Mouse (Mus musculus) embryonic facial prominence, embryonic 12.5 days (tissue): ENCODE measurements around the gene 1700042G07Rik. TPM values are rescaled to one million over a fixed set of nuclear protein-coding genes. Genes with fewer than 3 reads are reported as not detected.

ENCODE experiments used
- ATAC-seq: fragments of 200-750 bp; cut with Nextera tagmentation; 2 replicates; pipeline ENCODE4 v1.8.0; 2017; ENCODE audit not compliant: insufficient number of reproducible peaks, insufficient read depth, low FRiP score, low TSS enrichment
- H3K27ac ChIP-seq: fragments of 300-500 bp; sonication (generic); 2 replicates; pipeline ENCODE4 v1.5.1; 2016; ENCODE audit warnings: mild to moderate bottlenecking
- H3K27me3 ChIP-seq: fragments of 300-500 bp; sonication (generic); 2 replicates; pipeline ENCODE4 v1.6.1; 2016; ENCODE audit warnings: mild to moderate bottlenecking, moderate library complexity
- H3K36me3 ChIP-seq: fragments of 300-500 bp; sonication (generic); 2 replicates; pipeline ENCODE4 v1.6.1; 2016; ENCODE audit warnings: mild to moderate bottlenecking
- H3K4me1 ChIP-seq: fragments of 300-500 bp; sonication (generic); 2 replicates; pipeline ENCODE4 v1.6.1; 2016
- H3K4me2 ChIP-seq: fragments of 300-500 bp; sonication (generic); replicated peaks from 2 replicates; pipeline ENCODE4 v1.6.1; 2016; ENCODE audit warnings: mild to moderate bottlenecking, moderate library complexity
- H3K4me3 ChIP-seq: fragments of 300-500 bp; sonication (generic); 2 replicates; pipeline ENCODE4 v1.5.1; 2016; ENCODE audit warnings: mild to moderate bottlenecking
- H3K9ac ChIP-seq: fragments of 300-500 bp; sonication (generic); 2 replicates; pipeline ENCODE4 v1.6.1; 2016; ENCODE audit warnings: mild to moderate bottlenecking, moderate library complexity
- H3K9me3 ChIP-seq: fragments of 300-500 bp; sonication (generic); 2 replicates; pipeline ENCODE4 v1.6.1; 2016; ENCODE audit warnings: mild to moderate bottlenecking, moderate library complexity
- WGBS: fragments of 180-500 bp; shearing (Covaris S2); methylation state at CpG from one replicate; pipeline ENCODE4 v1.1.7; 2016; 5-methylcytosine and 5-hydroxymethylcytosine counted together
- polyA plus RNA-seq: library from polyadenylated mRNA; unstranded; fragments of >200 nt; fragmentation: Nextera tagmentation; extraction: Ambion mirVana; gene quantifications from 2 replicates; pipeline ENCODE4 v1.2.1, GENCODE M21; 2016

Gene 1700042G07Rik
- polyA plus RNA-seq: not detected in 2 replicates

DNA sequence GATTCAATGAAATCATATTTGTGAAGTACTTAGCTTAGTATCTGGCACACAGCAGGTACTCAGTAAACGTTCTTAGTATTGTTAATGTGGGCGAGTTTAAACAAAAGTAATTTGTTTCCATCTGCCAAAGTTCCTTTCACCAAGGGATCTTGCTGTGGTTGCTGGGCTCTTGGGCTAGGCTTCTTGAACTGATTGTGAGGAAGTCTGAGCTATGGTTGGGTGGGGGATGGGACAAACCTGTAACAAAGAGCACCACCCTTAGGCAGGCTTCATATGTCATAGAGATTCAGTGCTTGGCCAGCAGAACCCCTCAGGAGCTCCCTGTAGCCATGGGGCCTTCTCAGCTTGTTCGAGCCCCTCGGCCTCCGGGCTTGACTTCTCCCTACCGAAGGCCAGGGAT lies at the start of gene 1700042G07Rik, which contains the start of gene Gm49337:
1700042G07Rik (plus strand) TSS at position 301 of the 400 bp plus-strand sequence.
Gm49337 (plus strand) TSS at position 313 of the 400 bp plus-strand sequence.
- Histone ChIP-seq H3K4me2 (no peak within 1 kb of the TSS), H3K4me3 (no peak within 1 kb of the TSS), H3K4me1 (peaks cover 24% of the 10 kb centered on the region), H3K27me3 (no peaks in the 10 kb centered on the region), H3K9me3 (no peaks in the 10 kb centered on the region), H3K36me3 (no peaks in the 10 kb centered on the region), H3K27ac (no peak within 1 kb of the TSS), H3K9ac (no peak within 1 kb of the TSS)
- ATAC-seq: no peak
- 85% methylated on average over 6 of the region's 6 CpGs for WGBS

DNA sequence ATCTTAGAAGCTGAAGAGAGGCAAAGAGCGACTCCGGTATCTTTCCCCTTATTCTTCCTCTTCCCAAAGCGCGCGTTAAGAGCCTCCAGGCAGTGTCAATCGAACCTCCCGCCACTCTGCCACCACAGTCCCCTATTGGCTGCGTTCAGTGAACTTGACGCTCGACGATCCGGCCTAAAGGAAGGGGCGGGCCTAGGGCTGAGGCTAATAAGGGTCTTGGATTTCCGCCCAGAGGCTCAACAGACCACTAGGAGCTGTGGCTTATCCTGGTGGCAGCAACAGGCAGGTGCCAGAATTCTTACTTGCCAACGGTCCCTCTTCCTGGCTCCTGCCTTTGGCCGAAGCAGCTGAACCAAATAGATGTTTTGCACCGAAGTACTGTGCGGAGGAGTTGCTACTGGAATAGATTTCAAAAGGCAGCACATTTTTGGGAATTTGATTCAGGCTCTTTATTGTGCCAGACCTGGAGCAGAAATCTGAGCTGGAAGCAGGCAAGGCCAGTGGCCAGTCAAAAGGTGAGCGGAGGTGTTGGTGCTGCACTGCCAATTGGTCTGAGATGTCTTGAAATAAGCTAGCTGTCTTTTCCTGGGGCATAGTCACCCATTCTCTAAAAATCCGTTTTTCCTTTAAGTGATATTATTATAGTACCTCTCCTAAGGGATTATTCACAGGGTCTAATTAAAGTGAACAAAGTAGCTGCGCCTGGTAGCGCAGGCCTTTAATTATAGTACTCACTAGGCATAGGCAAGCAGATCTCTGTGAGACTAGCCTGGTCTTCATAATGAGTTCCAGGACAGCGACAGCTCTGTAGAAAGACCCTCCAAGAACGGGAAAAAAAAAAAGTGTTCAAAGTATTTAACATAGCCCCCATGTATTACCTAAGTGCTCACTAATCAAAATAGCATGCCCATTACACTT lies 49.3 kb upstream of the 1700042G07Rik start, which contains the start of the genes Rad54l and Pomgnt1:
Rad54l (minus strand) TSS at position 89 of the 918 bp plus-strand sequence.
Pomgnt1 (plus strand) TSS at position 239 of the 918 bp plus-strand sequence.
- Histone ChIP-seq H3K9ac (peak within 1 kb of the TSS; percentile 72), H3K4me2 (peak within 1 kb of the TSS; percentile 82), H3K4me3 (peak within 1 kb of the TSS; percentile 69), H3K27me3 (no peaks in the 10 kb centered on the region), H3K36me3 (no peaks in the 10 kb centered on the region; the same call in 1 of the 2 replicates), H3K4me1 (peaks cover 9% of the 10 kb centered on the region; the same call in 1 of the 2 replicates), H3K9me3 (no peaks in the 10 kb centered on the region), H3K27ac (0 out of 2 replicates have a peak within 1 kb of the TSS, but pooled peaks have one; percentile 54)
- ATAC-seq: peak; percentile 97
- 4% methylated on average over 24 of the region's 24 CpGs for WGBS

DNA sequence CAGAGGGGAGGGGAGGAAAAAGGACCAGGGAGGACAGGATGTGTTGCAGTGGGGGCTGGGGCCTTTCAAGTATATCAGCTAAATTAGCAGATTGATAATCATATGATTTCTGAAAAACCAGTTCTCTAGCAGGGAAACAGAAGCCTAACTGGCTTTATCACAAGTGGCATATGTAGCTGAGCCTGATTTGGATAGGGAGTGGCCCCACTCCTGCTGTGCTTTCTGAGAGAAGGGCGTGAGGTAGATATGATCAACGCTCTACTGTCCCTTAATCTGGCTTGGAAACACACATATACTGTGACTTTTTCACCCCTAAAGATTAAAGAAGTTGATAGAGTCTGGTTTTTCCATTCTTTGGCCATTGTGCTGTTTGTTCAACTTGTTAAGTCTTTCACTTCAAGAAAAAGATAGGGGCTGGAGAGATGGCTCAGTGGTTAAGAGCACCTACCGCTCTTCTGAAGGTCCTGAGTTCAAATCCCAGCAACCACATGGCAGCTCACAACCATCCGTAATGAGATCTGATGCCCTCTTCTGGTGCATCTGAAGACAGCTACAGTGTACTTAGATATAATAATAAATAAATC lies 47.3 kb upstream of the 1700042G07Rik start:
- 92% methylated on average over 4 of the region's 4 CpGs for WGBS
- H3K4me3 ChIP-seq: no peak overlapping the region
- peaks cover 9% of the 10 kb centered on the region; the same call in 1 of the 2 replicates for H3K4me1 ChIP-seq
- no peaks in the 10 kb centered on the region for H3K36me3 ChIP-seq
- no peak overlapping the region for H3K4me2 ChIP-seq
- no peak for ATAC-seq
- H3K9ac ChIP-seq: no peak overlapping the region
- H3K27ac ChIP-seq: no peak overlapping the region
- no peaks in the 10 kb centered on the region for H3K27me3 ChIP-seq
- no peaks in the 10 kb centered on the region for H3K9me3 ChIP-seq

DNA sequence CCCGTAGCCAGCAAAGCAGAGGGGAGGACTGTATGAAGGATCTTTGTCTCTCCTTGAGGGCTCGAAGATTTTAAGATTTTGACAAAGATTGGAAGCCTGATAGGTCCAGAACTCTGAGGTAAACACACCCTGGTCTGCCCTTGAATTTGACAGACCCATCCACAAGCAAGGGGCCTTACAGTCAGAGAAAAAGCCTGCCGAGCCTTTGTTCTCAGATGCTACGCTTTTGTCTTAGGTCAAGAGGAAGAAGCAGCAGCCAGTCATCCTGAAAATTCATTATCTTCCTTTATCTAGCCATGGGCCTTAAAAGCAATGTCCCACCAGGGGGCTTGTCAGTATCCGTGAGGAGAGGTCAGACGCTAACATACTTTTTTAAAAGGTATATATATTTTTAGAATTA lies 45.2 kb upstream of the 1700042G07Rik start:
- Histone ChIP-seq H3K4me1 (peaks cover 6% of the 10 kb centered on the region; the same call in 1 of the 2 replicates), H3K27me3 (no peaks in the 10 kb centered on the region), H3K9me3 (no peaks in the 10 kb centered on the region), H3K4me3 (no peak overlapping the region), H3K27ac (no peak overlapping the region), H3K9ac (no peak overlapping the region), H3K4me2 (no peak overlapping the region), H3K36me3 (no peaks in the 10 kb centered on the region)
- 77% methylated on average over 6 of the region's 6 CpGs for WGBS
- ATAC-seq: no peak

DNA sequence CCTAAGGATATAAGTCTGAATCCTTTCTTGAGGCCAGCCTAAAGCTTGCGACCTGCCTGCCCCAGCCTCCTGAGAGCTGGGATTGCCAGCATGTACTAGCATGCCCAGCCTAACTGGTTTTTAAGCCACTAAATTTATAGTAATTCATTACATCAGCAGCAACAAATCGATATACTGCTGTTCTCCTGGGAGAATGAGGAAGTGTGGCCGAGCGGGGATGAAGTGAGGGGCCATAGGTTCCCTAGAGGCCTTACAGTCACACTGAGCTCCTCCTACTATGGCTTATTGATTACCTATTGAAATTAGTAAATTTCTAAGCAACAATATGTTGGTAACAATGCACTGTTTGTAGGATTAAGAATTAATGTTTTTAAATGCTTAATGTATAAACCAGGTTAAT lies 40.0 kb upstream of the 1700042G07Rik start:
- no peak for ATAC-seq
- Histone ChIP-seq H3K36me3 (no peaks in the 10 kb centered on the region), H3K4me1 (no peaks in the 10 kb centered on the region), H3K27me3 (no peaks in the 10 kb centered on the region), H3K4me3 (no peak overlapping the region), H3K4me2 (no peak overlapping the region), H3K9me3 (no peaks in the 10 kb centered on the region), H3K9ac (no peak overlapping the region), H3K27ac (no peak overlapping the region)
- WGBS: 73% methylated on average over 4 of the region's 4 CpGs

DNA sequence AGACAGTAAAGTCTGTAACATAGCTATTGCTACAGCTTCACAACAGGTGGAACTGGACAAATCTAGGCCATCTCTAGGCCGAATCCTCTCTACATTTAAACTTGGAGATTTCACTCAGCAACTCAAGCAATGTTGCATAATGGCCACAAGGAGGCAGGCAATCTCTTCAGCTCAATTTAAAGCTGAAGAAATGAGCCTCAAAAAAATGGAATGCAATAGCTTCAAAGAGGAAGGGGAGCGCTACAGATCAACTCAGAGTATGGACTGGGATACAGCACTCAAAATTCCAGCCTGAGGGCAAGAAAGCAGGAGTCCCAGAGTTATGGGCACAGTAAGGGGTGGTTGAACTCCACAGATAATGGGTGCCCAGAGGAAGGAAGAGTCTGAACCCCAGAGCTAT lies 38.2 kb upstream of the 1700042G07Rik start:
- H3K36me3 ChIP-seq: no peaks in the 10 kb centered on the region
- no peaks in the 10 kb centered on the region for H3K4me1 ChIP-seq
- H3K9ac ChIP-seq: no peak overlapping the region
- 31% methylated on average over 2 of the region's 2 CpGs for WGBS
- H3K4me3 ChIP-seq: no peak overlapping the region
- H3K4me2 ChIP-seq: no peak overlapping the region
- ATAC-seq: no peak
- no peak overlapping the region for H3K27ac ChIP-seq
- no peaks in the 10 kb centered on the region for H3K9me3 ChIP-seq
- no peaks in the 10 kb centered on the region for H3K27me3 ChIP-seq

DNA sequence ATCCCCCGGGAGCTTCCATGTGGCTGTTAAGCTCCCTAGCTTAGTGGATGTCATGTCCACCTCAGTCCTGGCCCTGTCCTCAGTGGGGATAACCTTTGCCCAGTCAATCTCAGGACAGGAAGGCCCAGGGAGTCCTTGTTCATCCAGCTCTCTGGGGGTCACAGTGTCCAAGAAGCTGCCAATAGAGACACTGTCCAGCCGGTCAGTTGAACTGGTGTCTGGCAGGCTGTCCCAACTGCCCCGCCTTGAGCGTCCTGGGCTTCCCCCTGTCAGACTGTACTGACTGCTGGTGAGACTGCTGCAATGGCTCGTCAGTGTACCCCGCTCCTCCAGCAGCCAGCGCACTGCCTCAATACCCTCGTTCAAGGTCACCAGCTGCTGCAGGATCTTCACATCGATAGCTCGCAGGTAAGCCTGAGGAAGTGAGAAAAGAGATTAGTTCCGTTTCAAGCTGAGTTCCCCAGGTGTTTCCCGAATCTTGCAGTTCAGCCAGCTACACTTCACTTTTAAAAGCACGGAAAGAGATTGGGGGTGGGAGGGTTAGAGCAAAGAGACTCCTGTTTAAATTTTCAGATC lies 35.7 kb upstream of the 1700042G07Rik start:
- no peak overlapping the region for H3K4me3 ChIP-seq
- no peaks in the 10 kb centered on the region for H3K9me3 ChIP-seq
- no peak overlapping the region for H3K4me2 ChIP-seq
- ATAC-seq: no peak
- H3K27me3 ChIP-seq: no peaks in the 10 kb centered on the region; the same call in 1 of the 2 replicates
- WGBS: 45% methylated on average over 13 of the region's 13 CpGs
- no peaks in the 10 kb centered on the region for H3K36me3 ChIP-seq
- no peak overlapping the region for H3K27ac ChIP-seq
- H3K9ac ChIP-seq: no peak overlapping the region
- H3K4me1 ChIP-seq: no peaks in the 10 kb centered on the region

DNA sequence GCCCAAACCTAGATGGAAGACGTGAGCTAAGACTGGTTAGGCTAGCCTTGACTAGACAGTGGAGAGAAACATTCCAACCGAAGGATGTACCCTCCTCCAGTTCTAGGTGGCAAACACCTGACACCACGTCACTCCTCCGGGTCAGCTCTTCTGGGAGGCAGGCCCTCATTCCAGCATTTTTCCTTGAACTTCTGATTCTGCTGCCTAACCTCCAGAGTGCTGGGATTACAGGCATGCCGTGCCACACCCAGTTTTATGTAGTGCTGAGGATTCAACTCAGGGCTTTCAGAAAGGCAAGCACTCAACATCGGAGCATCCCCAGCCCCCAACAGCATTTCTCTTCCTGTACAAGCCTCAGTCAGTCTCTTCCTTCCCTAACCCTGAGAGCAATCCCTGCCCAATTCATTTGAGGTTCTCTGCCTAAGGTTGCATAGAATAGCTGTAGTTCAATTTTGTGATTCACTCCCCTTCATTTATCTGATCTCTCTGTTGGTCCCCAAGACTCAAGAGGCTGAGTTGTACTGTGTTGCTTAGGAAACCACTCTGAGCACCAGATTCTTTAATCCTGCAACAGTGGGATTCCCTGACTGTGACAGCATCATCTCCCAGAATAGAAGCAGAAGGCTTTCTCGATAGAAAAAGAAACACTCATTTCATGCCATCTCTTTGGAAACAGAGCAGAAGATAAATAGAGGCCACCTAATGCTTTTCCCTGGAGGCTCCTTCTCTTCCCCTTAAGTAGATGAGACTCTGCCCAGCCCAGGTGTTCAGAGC lies 32.2 kb upstream of the 1700042G07Rik start:
- no peak for ATAC-seq
- WGBS: 81% methylated on average over 7 of the region's 7 CpGs
- H3K9ac ChIP-seq: no peak overlapping the region

DNA sequence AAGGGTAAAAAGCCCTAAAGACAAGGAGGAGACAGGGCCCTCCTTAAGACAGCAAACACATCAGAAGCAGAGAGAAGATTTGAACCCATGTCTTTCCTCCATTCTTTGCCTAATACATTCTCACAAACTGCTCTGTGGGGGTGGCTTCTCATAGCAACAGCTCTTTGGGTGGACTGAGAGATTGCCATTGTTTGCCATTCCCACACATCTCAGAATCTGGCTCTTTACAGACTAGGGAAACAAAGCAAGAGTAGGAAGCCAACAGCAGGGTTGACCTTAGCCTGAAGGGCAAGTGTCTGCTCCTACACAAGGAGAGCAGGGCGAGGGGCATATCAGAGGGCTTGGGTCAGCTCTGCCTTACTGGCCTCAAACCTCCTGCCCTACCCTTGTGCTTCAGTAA lies 31.4 kb upstream of the 1700042G07Rik start:
- H3K36me3 ChIP-seq: no peaks in the 10 kb centered on the region
- no peak overlapping the region for H3K9ac ChIP-seq
- H3K27me3 ChIP-seq: peaks cover 6% of the 10 kb centered on the region
- peaks cover 11% of the 10 kb centered on the region; the same call in 1 of the 2 replicates for H3K4me1 ChIP-seq
- no peak overlapping the region for H3K4me3 ChIP-seq
- no peak overlapping the region for H3K27ac ChIP-seq
- no peaks in the 10 kb centered on the region for H3K9me3 ChIP-seq
- 75% methylated on average over 1 of the region's 1 CpGs for WGBS
- no peak overlapping the region for H3K4me2 ChIP-seq
- no peak for ATAC-seq

More for the DNA sequence above, 32.2 kb upstream of the 1700042G07Rik start:
- Histone ChIP-seq H3K27ac (no peak overlapping the region), H3K4me1 (peaks cover 11% of the 10 kb centered on the region; the same call in 1 of the 2 replicates), H3K4me3 (no peak overlapping the region), H3K4me2 (no peak overlapping the region), H3K27me3 (peaks cover 6% of the 10 kb centered on the region), H3K9me3 (no peaks in the 10 kb centered on the region), H3K36me3 (no peaks in the 10 kb centered on the region)

DNA sequence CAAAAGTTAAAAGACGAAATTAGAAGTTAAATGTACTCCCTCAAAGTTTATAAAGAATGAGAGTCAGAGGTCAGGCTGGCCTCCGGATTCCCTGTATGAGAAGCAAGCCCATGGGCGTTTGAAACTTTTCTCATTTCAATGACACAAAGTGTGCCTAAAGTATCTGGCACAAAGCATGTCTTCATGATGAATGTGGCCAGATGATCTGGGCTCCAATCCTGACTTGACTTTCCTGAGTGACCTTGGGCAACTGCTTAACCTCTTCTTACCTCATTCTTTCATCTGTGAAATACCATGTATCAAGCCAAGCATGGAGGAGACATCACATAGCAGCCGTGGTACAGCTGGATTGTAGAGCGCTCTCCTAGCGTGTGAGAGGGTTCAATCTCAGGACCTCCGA lies 30.9 kb upstream of the 1700042G07Rik start:
- H3K36me3 ChIP-seq: no peaks in the 10 kb centered on the region
- no peak overlapping the region for H3K4me3 ChIP-seq
- no peak for ATAC-seq
- peaks cover 6% of the 10 kb centered on the region for H3K27me3 ChIP-seq
- peaks cover 11% of the 10 kb centered on the region; the same call in 1 of the 2 replicates for H3K4me1 ChIP-seq
- no peak overlapping the region for H3K4me2 ChIP-seq
- no peaks in the 10 kb centered on the region for H3K9me3 ChIP-seq
- 82% methylated on average over 7 of the region's 7 CpGs for WGBS
- H3K27ac ChIP-seq: no peak overlapping the region
- H3K9ac ChIP-seq: no peak overlapping the region
